Mouse (Mus musculus) kidney, postnatal 36 days (tissue): ENCODE data around the gene Srd5a1.

Experiments used
- DNase-seq, 2 experiments: peaks; one replicate each; pipeline ENCODE4 v3.0.0; 2021 to 2022; ENCODE audit warnings: mixed read lengths in 2 of 2

Gene Srd5a1

DNA sequence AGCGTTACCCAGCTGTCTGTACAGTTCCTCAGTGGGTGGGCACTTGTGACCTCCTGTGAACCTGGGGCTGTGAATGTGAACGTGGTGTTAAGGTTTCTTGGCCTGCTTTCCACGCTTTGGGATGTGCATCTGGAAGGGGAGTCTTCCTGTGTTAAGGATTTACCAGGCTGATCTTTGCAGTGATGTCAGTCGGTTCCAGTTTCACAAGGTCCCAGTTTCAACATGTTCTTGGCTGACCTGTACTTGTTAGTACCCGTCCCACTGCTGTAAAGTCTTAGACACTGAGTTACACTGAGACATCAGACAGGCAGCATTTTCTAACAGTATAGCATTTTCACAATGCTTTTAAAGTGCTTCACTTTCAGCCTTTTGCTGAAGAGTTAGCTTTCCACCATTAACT lies 12.6 kb upstream of the Srd5a1 start:
- DNase-seq, result no peak

DNA sequence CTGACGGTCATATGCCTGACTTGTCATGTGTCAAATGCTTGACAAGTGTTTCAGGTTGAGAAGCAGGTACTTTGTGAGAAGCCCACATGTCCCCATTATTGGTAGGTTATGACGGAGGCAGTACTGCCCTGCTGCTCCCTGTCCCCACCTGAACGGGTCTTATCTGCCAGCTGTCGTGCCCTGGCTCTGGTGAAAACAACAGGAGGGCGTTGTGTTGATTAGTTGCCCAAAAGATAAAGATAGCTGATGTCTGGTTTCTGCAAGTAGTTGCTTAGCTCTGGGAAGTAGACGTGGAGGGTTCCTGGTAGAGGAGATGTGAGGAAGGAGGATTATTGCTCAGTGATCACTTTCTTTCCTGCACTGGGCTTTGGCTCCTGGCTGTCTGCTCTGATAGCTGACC lies 5.5 kb upstream of the Srd5a1 start:
- DNase-seq, result no peak

DNA sequence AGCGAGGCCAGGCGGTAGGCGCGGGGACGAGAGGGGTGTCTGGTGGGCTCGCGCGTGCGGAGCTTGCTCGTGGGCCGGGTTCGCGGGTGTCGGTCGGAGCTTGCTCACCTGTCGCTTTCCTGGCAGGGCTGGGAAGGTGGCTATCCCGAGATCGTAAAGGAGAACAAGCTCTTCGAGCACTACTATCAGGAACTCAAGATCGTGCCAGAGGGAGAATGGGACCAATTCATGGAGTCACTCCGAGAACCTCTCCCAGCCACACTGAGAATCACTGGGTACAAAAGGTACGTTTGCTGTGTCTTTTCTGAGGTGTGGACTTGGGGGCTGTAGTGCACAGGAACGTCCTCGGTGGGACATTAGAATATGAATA lies 918 bp upstream of the Srd5a1 start:
- no peak for DNase-seq

DNA sequence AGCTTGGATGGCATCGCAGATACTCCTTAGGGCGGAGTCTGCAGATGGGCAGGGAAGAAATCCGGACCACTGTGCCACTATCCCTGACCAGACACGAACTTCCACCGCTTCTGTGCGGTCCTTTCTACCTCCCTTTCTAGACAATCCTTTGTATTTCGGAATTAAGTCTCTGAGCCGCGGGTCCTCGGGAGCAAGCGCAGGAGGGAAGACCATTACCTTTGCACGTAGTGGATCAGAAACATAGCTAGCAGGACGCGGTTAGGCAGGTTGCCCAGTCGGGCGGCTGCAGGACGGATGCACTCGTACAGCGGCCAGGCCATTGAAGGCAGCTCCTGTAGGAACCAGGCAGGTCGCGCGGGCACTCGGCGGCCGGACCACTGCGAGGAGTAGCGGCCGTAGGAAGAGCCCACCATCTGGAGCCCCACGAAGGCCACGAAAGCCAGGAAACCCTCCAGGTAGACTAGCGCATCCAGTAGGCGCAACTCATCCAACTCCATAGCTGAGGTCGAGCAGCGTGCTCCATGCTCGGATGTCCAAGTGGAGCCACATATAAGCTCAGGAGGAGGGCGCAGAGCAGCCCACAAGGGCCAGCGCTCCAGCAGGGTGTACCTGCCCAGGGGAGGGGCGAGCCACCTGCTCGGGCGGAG lies 368 bp downstream of the Srd5a1 start:
- DNase-seq, result peak; percentile 29 to 67

DNA sequence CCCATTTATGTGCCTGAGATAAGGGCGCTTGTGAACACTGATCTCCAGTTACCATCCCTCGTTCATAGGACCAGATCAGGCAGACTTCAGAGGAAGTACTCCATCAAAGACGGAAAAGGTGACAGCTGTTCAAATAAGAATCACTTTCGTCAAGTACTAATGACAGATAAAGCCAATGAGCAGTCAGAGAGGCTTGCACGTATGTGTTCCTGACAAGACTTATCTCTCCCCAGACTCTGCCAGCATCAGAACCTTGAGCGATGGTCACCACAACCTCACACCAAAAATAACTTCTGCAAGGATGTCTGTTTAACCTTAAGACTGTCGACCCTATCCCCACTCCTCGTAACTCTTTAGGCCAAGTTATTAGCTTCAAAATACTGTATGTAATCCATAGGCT lies 2.5 kb downstream of the Srd5a1 start:
- no peak for DNase-seq

DNA sequence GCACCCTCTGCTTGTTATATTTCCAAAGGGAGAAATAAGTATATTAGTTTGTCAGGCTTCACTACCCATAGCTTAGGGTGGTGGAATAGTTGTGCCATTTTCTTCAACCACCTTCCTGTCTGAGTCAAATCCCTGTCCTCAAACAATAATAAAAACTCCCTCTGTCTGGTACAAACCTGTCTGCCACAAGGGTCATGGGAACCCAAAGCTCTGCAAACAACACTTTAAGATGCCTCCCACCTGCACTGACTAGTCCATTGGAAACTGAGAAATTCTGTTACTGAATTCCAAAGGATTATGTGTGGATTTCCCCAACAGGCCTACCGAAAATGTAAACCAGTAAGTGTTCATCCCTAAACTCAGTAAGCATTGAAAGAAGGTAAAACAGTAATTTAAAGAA lies 6.6 kb downstream of the Srd5a1 start:
- DNase-seq, result no peak

DNA sequence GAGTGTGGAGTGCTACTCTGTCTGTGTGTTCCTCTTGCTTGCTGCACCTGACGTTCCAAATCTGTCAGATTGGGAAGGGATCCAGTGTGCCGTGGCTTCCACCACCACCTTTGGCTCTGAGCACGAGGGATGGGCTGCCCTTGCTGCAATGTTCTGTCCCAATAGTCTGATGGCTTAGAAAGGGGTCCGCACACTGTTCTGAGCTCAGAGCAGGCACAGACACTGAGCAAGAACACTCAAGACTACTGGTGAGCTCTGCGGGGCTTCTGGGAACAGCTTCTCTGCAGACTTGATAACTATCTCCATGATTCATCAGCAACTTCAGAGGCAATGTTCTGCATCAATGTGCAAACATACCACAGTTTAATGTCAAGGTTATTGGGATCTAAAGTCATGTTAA lies 9.9 kb downstream of the Srd5a1 start:
- no peak for DNase-seq

DNA sequence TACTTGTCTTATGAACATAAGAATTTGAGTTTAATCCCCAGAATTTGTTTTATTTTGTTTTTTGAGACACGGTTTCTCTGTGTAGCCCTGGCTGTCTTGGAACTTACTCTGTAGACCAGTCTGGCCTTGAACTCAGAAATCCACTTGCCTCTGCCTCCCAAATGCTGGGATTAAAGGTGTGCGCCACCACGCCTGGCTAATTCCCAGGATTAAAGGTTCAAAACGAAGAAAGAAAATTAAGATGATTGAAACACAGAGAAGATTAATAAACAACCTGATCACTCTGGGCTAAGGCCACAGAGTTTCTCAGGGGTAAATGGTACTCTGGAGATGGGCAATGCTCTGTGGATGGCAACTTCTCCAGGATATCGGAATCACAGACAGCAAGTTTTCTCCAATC lies 10.4 kb downstream of the Srd5a1 start:
- DNase-seq, result peak in 1 of 2 experiments; percentile 33

DNA sequence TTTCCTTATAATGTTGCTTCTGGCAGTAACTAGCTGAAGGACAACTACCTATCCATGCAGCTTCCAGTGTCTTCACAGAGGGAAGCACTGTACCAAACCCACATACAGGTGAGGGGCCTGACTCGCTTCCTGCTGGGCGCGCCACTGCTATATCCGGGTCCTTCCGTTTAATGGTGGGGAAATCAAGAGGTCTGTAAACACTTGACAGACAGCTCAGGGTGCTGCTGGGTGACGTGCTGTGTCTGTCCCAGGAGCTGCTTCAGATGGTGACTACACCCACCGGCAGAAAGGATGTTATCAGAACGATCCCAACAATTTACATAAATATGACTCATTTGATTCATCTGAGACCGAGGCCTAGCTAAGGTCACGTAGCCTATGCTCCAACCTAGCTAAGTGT lies 12.4 kb downstream of the Srd5a1 start:
- DNase-seq, result no peak

DNA sequence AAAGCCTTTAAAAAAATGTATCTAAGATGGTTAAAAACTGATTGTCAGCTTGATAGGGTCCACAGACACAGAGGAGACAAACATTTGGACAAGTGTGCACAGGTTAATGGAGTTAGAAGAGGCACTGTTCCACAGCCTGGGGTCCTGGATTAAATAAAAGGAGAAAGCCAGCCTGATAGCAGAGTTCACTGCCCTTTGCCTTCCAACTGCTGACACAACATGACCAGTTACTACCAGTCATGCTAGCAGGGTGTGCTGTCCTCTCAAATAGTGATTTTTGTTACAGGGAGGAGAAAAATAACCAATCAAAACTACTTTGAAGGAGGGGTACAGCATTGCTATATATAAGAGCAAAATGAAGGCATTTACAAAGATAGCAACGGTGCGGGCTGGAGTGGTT lies 14.7 kb downstream of the Srd5a1 start:
- DNase-seq, result no peak

DNA sequence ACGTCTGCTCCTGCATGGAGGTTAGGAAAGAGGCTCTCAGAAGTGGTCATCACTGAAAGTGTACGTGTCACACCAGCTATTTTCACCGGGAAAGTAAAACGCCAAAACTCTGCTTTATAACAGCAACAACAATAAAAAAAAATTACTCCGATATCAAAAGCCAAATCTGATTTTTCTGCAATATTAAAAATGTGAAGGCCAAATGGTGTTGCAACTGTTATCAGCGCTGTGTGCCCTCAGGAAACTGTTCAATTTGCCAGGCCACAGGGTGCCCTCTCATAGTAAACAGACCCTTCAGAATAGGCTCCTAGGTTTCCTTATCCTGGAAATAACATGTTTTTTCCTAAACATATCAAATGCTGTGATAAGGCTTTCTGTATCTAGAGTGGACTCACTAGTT lies 15.3 kb downstream of the Srd5a1 start:
- no peak for DNase-seq

DNA sequence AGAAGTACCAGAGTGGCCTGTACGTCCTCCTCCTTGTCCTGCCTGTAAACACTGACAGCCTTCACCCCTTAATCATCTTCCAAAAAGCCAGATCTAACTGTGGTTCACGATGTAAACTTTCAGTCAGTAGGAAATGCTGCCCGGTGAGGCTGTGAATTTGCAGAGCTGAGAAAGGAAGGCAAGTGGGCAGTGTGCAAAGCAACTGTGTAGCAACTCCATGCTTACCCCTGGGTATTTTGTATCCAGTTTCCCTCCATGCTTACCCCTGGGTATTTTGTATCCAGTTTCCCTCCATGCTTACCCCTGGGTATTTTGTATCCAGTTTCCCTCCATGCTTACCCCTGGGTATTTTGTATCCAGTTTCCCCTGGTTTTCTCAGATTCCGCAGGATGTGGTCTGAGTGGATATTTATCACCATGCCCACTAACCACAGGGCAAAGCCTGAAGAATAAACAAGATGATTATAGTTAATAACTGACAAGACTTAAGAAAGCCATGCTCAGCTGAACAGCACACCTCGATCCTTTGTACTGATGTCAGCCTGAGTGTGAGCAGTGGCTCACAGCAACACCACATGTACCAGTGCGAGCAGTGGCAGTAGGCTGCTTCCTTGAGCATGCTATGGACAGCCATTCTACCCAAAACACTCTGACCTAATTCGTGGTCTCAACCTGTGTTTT lies 16.5 kb downstream of the Srd5a1 start:
- DNase-seq, result peak; percentile 30 to 41

DNA sequence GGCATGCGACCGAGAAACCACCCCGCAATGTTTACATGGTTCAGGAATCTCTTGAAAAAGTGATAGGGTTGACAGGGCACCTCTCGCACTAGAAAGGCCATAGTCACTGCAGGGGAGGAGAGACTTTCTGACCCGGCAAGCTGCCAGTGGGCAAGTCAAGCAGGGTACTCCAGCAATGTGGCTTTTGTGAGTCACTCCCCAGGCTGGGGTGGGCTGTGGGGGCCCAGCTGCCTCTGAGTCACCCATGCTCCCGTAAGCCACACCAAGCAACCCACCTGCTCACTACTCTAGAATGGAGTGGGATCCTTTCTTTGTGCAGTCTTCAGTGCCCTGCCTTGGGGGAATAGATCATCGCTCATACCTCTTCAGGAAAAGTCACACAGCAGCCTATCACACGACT lies 17.8 kb downstream of the Srd5a1 start:
- DNase-seq, result peak in 1 of 2 experiments; percentile 43

DNA sequence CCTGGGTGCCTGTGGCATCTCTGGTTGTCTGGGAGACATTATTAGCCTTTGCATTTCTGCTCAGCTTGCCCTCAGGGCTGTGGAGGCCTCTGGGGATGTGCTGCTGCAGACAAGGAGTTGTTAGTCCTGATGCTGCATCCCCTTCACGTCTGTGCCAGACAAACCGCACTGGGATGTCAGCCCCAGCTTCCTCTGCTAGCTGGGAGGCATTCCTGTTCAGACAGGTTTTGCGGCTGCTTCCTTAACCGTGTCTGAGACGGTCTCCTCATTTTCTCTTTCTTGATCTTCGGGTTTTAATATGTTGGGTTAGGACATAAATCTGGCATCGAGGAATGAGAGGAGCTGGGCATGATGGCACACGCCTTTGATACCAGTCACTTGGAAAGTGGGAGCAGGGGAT lies 19.0 kb downstream of the Srd5a1 start:
- DNase-seq, result no peak

DNA sequence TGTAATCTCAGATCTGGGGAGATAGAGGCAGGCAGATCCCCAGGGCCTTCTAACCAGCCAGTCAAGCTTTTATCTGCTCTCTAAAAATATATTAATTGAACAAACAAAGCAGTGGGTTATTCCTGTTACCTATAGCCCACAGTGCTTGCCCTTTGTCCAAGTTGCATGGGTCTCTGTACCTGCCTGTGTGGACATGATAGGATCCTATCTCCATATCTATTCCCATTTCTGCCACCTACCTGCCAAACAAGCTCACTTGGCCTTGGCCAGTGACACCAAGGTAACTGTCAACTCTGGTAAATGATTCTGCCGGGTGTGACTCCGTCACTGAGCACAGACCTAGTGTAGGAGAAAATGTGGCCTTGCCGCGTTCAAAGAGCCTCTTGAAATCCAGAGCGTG lies 19.9 kb downstream of the Srd5a1 start:
- DNase-seq, result no peak

DNA sequence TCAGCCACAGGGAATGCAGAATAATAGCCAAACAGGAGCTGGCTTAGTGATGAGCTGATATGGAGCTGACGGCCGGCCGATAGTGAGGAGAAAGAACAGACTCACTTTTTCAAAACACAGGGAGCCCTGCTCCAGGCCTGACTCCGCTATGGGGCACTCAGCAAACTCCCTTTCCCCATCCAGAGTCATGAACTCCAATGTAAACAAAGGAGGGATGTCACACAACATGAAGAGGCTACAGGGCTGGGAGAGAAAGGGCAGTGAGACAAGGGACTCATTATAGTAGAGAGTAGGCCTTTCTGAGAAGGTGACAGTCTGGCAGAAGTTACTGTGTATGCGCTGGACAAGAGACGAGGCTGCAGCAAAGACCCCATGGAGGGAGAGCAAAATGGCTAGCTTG lies 23.0 kb downstream of the Srd5a1 start:
- no peak for DNase-seq

DNA sequence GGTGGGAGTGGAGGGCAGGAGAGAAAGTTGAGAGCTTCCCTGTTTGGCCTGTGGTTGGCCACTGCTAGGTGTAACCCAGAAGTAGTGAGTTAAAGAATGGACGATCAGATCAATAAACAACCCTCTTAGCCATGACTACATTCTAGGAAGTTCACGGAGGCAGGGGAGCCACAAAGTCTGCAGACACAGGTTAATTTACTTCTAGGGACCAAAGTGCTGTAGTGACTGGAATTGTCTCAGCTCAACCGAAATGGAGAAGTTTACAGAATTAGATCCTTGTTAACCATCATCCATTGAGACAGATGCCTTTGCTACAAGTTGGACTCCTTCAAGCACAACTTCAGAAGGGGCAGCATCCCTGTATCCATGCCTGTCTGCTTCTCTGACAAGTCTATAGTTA lies 23.4 kb downstream of the Srd5a1 start:
- DNase-seq, result peak in 1 of 2 experiments; percentile 25

DNA sequence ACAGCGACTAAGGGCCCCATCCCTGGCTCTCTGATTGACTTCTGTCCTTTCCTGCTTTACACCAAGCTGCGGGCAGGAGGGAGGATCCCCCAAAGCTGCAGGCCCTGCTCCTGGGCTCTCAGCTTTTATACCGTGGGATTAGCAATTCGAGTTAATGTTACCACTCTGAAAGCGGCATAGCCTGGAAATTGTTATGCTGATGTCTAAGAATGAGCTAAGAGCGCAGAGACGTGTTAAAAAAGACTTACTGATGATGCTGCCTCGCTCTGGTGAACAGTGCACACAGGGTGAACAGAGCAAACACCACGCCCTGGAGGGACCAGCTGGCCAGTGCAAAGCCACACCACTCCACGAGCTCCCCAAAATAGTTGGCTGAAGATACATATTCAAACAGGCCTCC lies 24.9 kb downstream of the Srd5a1 start:
- no peak for DNase-seq

DNA sequence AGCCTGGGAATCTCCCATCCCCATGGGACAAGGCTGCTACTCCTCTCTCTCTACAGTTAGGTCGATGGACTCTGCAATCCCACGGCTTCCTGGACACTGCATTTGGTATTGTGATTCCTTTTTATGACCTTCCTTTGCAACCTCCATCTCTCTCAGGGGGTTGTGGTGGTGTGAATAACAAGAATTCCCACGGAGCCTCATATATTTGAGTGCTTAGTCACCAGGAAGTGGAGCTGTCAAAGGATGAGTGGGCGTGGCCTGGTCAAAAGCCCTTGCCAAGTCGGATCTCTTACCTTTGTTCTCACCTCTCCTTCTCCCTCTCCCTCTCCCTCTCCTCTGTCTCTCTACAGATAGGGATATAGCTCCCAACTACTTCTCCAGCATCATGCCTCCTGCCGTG lies 25.4 kb downstream of the Srd5a1 start:
- DNase-seq, result peak; percentile 50 to 68

DNA sequence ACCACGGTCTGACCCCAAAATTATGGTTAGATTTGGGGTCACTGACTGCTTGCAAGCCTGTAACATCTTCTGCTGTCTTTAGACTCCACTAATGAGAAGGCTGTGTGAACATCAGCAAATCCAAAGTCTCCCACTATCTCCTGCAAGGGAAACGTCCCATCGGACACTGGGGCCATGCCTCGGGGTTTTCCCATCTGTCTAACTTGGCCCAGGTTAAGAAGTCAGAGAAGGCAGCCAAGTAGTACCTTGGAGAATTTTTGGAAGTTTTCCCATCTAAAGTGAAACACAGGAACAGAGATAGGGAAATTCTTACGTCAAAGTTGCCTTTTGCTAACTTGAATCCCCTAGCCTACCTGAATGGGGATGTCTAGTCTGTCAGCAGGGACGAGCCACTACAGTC lies 27.7 kb downstream of the Srd5a1 start:
- DNase-seq, result no peak

DNA sequence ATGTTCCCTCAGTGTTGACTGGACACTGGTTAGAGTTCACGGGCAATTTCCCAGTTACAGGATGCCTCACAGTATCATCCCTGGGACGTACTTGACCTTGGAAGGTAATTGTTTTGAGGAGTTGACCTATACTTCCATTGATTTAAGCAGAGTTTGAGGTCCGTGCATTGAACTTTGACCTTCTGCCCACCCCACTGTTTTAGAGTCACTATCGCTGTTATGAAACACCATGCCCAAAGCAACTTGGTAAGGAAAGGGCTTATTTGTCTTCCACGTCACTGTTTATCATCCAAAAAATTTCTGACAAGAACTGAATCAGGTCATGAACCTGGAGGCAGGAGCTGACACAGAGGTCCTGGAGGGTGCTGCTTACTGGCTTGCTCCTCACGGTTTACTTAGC lies 28.8 kb downstream of the Srd5a1 start:
- no peak for DNase-seq

DNA sequence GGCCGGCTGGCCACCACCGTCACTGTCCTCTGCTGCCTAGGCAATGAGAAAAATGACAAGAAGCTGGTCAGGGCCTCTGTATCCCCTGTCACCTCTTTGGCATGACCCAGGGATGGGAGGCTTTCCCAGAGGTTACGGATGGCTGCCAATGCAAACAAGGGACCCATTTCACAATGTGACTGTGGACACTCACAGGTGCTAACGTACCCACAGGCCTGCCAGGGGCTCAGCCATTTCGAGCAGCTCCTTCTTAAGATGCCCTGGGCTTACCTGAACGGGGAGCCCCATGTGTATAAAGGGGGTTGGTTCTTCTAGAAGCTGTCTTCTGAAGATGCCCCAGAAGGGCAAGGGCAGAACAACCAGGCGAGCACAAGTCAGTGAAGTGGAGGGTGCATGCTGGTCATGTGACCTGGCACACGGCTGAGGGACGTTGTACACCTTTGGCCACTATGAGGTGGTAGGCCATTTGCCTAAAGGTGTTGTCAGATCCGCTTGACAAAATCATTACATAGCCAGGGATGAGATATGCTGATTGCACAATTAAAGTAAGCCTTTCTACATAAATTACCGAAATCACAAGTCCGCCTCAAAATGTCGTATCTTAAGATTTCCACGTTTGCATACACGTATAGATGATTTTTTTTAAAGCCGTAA lies 33.9 kb downstream of the Srd5a1 start:
- DNase-seq, result no peak

DNA sequence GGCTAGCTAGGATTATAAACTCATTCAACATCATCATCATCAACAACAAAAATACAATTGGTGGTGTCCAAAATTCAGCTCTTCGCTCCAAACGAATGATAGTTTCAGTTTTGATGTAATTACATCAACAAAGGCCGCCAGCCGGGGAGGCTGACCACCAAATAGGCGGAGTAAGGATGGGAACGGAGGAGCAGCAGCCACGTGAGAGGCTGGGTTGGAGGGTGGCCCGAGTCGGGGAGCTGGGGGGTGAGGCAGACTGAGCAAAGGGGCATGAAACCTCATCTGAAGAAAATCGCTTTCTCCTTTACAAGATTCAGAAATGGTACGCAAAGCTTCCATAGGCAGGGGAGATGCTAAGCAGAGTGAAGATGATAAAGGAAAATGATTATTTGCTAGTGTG lies 34.6 kb downstream of the Srd5a1 start:
- DNase-seq, result no peak

DNA sequence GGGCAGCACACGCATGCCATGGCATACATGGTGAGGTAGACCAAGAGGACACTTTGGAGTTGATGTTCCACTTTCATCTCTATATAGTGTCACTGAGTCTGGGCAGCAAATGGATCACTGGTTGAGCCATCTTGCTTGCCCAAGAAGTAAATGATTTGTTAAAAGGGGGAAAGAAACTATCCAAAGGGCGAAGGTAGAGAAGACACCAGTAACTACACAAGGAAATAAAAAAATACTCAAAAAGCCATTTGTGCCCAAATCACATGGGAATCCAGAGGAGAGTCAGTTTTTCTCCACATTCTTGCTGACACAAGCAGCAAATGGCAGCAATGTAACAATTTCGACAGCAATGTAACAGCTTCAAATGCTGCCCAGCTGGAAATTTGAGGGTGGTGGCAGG lies 38.6 kb downstream of the Srd5a1 start:
- DNase-seq, result peak in 1 of 2 experiments; percentile 21

DNA sequence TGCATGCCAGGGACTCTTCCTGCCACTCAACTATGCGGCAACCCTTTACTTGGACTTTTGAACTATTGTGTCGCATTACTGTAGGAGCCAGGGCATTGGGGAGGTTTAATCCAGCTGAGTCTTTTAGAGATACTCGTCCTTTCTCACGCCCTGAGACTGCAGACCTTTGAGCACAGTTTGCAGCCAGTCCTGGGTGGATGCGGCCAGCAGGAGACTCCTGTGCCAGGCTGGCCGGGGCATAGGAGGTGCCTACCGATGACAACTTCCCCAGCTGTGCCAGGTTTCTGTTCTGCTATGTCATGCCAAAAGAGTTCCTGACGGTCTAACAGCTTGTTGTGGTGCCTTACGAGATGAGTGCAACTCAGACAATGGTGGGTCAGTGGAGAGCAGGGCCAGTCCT lies 42.0 kb downstream of the Srd5a1 start:
- DNase-seq, result peak; percentile 71 to 82
